Mouse (Mus musculus): Measurements from ENCODE around the gene Opcml. TPM values are rescaled to one million over a fixed set of nuclear protein-coding genes. Genes with fewer than 3 reads are reported as not detected.

The Opcml gene
- polyA plus RNA-seq, 1 experiment from 2014 or later, result 1.9 TPM

DNA sequence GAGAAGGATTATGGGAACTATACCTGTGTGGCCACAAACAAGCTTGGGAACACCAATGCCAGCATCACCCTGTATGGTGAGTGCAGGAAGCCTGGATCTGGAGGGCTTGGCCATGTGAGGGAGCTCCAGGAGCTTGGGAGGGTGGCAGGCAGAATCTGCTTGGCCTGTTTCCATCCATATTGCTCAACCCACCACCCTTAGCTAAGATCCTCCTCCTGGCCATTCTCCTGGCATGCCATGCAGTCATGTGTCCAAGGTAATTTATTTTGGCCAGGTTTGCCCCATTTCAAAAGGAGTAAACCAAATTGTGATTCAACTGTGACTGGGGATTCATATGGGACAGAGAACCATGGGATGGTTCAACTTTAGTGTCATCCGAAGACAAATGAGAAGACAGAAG is 1112.7 kb downstream of the Opcml start:
- H3K4me3 ChIP-seq (ENCODE audit: low read depth, low read length), result no peak overlapping the region
- H3K4me1 ChIP-seq (ENCODE audit: control insufficient read depth, insufficient read depth, low read length), result no peaks in the 10 kb centered on the region
- no peak for ATAC-seq (replicated peaks; ENCODE audit: insufficient number of reproducible peaks, low FRiP score, low TSS enrichment)
- H3K9me3 ChIP-seq (replicated peaks; ENCODE audit: control insufficient read depth, low read length), result no peaks in the 10 kb centered on the region
- H3K9ac ChIP-seq (ENCODE audit: low read depth, low read length), result no peak overlapping the region
- 70% methylated on average over 1 of the region's 1 CpGs for WGBS (ENCODE audit: insufficient replicate concordance)
- H3K27ac ChIP-seq (ENCODE audit: low read depth, low read length), result no peak overlapping the region
- H3K36me3 ChIP-seq (ENCODE audit: control insufficient read depth, insufficient read depth, low read length), result no peaks in the 10 kb centered on the region
- H3K4me2 ChIP-seq, result no peak overlapping the region
- H3K27me3 ChIP-seq (ENCODE audit: control insufficient read depth, insufficient read depth, low read length), result no peaks in the 10 kb centered on the region

DNA sequence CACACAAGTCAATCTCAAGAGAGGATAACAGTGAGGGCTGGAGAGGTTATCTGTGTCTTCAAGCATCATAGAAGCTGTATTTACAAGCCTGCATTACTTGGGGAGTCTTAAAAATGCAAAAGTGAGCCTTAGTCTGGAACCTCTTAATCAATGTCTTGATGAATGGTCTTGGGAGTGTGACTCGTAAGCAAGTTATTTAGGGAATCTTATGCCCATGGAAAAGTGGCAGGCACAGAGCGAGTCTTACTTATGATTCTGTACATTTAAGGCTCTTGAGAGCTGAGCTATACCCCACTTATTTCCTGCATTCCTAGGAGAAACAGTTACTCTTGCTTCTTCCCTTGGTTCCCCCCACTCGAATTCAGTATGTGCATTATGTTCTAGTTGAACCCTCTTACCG is 1119.2 kb downstream of the Opcml start:
- Histone ChIP-seq H3K4me2 (no peak overlapping the region), H3K27me3 (ENCODE audit: control insufficient read depth, insufficient read depth, low read length) (no peaks in the 10 kb centered on the region), H3K9me3 (replicated peaks; ENCODE audit: control insufficient read depth, low read length) (no peaks in the 10 kb centered on the region), H3K4me3 (ENCODE audit: low read depth, low read length) (no peak overlapping the region), H3K36me3 (ENCODE audit: control insufficient read depth, insufficient read depth, low read length) (no peaks in the 10 kb centered on the region), H3K4me1 (ENCODE audit: control insufficient read depth, insufficient read depth, low read length) (no peaks in the 10 kb centered on the region), H3K27ac (ENCODE audit: low read depth, low read length) (no peak overlapping the region), H3K9ac (ENCODE audit: low read depth, low read length) (no peak overlapping the region)
- ATAC-seq (replicated peaks; ENCODE audit: insufficient number of reproducible peaks, low FRiP score, low TSS enrichment), result no peak
- 71% methylated on average over 4 of the region's 4 CpGs for WGBS (ENCODE audit: insufficient replicate concordance)

DNA sequence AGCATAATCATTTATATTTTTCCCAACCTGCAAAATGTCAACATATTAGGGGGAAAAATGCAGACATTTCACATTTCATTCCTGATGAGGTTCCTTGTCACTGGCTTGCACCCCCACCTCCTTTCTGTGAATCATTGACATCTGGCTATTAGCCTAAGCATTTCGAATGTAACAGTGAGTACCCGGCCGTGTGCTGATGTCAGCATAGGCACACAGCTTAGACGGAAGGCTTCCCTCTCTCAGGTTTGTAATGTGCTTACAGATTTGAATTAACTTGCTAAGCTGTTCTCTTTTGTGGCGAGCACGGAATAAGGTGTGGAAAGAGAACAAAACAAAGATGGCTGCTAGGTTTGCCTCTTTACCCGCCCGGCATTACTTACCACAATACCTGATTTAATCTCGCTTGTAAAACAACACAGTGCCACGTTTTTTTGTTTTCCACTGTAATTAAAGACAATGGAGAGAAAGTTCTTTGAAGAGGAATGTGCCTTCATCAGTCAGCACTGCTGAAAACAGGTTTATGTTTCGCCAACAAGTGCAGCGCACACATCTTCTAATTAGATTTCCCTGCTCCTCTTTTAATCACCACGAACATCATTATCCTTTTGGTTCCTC is 1121.1 kb downstream of the Opcml start:
- 71% methylated on average over 13 of the region's 13 CpGs for WGBS (ENCODE audit: insufficient replicate concordance)
- Histone ChIP-seq H3K4me1 (ENCODE audit: control insufficient read depth, insufficient read depth, low read length) (no peaks in the 10 kb centered on the region), H3K27ac (ENCODE audit: low read depth, low read length) (no peak overlapping the region), H3K27me3 (ENCODE audit: control insufficient read depth, insufficient read depth, low read length) (no peaks in the 10 kb centered on the region), H3K9me3 (replicated peaks; ENCODE audit: control insufficient read depth, low read length) (no peaks in the 10 kb centered on the region), H3K4me2 (no peak overlapping the region), H3K4me3 (ENCODE audit: low read depth, low read length) (no peak overlapping the region), H3K36me3 (ENCODE audit: control insufficient read depth, insufficient read depth, low read length) (no peaks in the 10 kb centered on the region), H3K9ac (ENCODE audit: low read depth, low read length) (no peak overlapping the region)
- ATAC-seq (replicated peaks; ENCODE audit: insufficient number of reproducible peaks, low FRiP score, low TSS enrichment), result no peak

DNA sequence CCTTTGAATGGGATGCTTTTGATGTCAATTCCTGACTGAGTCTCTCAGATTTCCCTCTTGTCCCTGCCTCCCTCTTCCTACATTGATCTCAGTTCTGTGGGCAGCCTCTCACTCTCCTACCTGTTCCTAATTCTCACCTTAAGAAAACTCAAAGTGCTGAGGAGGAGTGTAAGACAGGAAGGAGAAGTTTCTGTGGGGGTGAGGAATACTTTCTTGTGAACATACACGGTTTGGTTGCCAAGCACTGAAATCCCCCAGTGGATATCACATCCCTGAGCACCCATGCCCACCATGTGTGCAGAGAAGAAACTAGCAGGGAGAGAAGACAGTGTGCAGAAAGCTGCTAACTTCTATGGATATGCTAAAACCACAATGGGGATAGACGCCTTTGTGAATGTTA is 1141.5 kb downstream of the Opcml start:
- ATAC-seq (replicated peaks; ENCODE audit: insufficient number of reproducible peaks, low FRiP score, low TSS enrichment), result no peak
- Histone ChIP-seq H3K36me3 (ENCODE audit: control insufficient read depth, insufficient read depth, low read length) (no peaks in the 10 kb centered on the region), H3K9ac (ENCODE audit: low read depth, low read length) (no peak overlapping the region), H3K4me1 (ENCODE audit: control insufficient read depth, insufficient read depth, low read length) (no peaks in the 10 kb centered on the region), H3K27me3 (ENCODE audit: control insufficient read depth, insufficient read depth, low read length) (no peaks in the 10 kb centered on the region), H3K9me3 (replicated peaks; ENCODE audit: control insufficient read depth, low read length) (no peaks in the 10 kb centered on the region), H3K4me3 (ENCODE audit: low read depth, low read length) (no peak overlapping the region), H3K4me2 (no peak overlapping the region), H3K27ac (ENCODE audit: low read depth, low read length) (no peak overlapping the region)
- WGBS (ENCODE audit: insufficient replicate concordance), result 63% methylated on average over 2 of the region's 2 CpGs

DNA sequence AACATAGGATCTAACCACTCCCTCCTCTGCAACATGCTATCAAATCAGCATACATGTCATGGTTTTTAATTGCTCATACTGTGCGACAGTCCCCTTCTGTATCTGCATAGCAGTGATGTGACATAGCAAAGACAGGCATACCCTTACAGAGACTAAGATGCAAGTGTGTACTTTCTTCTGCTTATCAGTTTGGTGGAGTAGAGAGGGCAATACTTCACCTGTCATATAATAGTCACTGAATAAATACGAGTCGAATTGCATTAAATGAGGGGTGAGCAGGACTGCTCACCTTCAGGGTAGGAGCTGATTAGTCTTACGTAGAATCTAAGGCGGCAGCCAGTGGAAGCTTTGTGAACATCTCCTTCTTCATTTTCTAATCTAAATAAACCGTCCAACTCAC is 1146.6 kb downstream of the Opcml start:
- H3K36me3 ChIP-seq (ENCODE audit: control insufficient read depth, insufficient read depth, low read length), result no peaks in the 10 kb centered on the region
- H3K4me1 ChIP-seq (ENCODE audit: control insufficient read depth, insufficient read depth, low read length), result no peaks in the 10 kb centered on the region
- 72% methylated on average over 6 of the region's 6 CpGs for WGBS (ENCODE audit: insufficient replicate concordance)
- H3K9ac ChIP-seq (ENCODE audit: low read depth, low read length), result no peak overlapping the region
- no peaks in the 10 kb centered on the region for H3K27me3 ChIP-seq (ENCODE audit: control insufficient read depth, insufficient read depth, low read length)
- ATAC-seq (replicated peaks; ENCODE audit: insufficient number of reproducible peaks, low FRiP score, low TSS enrichment), result no peak
- H3K4me3 ChIP-seq (ENCODE audit: low read depth, low read length), result no peak overlapping the region
- H3K4me2 ChIP-seq, result no peak overlapping the region
- no peaks in the 10 kb centered on the region for H3K9me3 ChIP-seq (replicated peaks; ENCODE audit: control insufficient read depth, low read length)
- no peak overlapping the region for H3K27ac ChIP-seq (ENCODE audit: low read depth, low read length)

DNA sequence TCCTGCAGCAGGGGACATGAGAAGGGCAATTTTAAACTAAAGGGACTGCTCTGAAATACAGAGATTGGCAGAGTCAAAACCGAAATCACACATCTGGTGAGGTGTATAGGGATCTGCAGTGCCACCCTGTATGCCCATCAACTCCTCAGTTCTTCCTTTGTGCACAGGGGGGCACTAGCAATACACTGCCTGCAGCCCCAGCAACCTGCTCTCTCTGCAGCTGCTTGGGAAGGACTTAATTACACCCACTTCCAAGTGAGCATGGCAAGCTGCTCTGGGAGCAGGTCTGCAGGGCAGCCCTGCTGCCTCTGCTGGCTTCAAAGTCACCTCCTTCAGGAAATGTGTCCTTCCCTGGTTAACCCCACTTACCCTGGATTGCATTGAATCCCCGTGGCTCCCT is 1147.4 kb downstream of the Opcml start:
- ATAC-seq (replicated peaks; ENCODE audit: insufficient number of reproducible peaks, low FRiP score, low TSS enrichment), result no peak
- no peaks in the 10 kb centered on the region for H3K36me3 ChIP-seq (ENCODE audit: control insufficient read depth, insufficient read depth, low read length)
- H3K4me2 ChIP-seq, result no peak overlapping the region
- no peak overlapping the region for H3K4me3 ChIP-seq (ENCODE audit: low read depth, low read length)
- 56% methylated on average over 2 of the region's 2 CpGs for WGBS (ENCODE audit: insufficient replicate concordance)
- no peak overlapping the region for H3K9ac ChIP-seq (ENCODE audit: low read depth, low read length)
- H3K9me3 ChIP-seq (replicated peaks; ENCODE audit: control insufficient read depth, low read length), result no peaks in the 10 kb centered on the region
- no peaks in the 10 kb centered on the region for H3K27me3 ChIP-seq (ENCODE audit: control insufficient read depth, insufficient read depth, low read length)
- H3K27ac ChIP-seq (ENCODE audit: low read depth, low read length), result no peak overlapping the region
- no peaks in the 10 kb centered on the region for H3K4me1 ChIP-seq (ENCODE audit: control insufficient read depth, insufficient read depth, low read length)

DNA sequence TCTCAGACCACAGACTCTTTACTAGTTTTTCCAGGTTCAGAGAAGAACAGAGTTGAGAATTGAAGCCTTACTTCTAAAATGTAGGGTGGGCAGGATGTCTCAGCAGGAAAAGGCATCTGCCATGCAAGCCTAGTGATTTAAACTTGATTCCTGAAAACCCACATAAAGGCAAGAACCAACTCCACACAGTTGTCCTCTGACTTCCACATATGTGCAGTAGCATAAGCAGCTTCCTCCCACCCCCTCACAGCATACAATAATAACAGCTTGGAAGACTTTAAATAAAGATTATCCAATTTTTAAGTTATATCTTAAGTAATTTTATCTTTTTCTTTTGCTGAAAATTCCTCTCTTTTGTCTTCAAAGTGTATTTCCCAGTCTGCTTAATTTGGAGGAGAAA is 1150.3 kb downstream of the Opcml start:
- no peaks in the 10 kb centered on the region for H3K4me1 ChIP-seq (ENCODE audit: control insufficient read depth, insufficient read depth, low read length)
- no peak overlapping the region for H3K4me2 ChIP-seq
- ATAC-seq (replicated peaks; ENCODE audit: insufficient number of reproducible peaks, low FRiP score, low TSS enrichment), result no peak
- no peaks in the 10 kb centered on the region for H3K9me3 ChIP-seq (replicated peaks; ENCODE audit: control insufficient read depth, low read length)
- no peak overlapping the region for H3K27ac ChIP-seq (ENCODE audit: low read depth, low read length)
- H3K9ac ChIP-seq (ENCODE audit: low read depth, low read length), result no peak overlapping the region
- no peaks in the 10 kb centered on the region for H3K27me3 ChIP-seq (ENCODE audit: control insufficient read depth, insufficient read depth, low read length)
- no peak overlapping the region for H3K4me3 ChIP-seq (ENCODE audit: low read depth, low read length)
- no peaks in the 10 kb centered on the region for H3K36me3 ChIP-seq (ENCODE audit: control insufficient read depth, insufficient read depth, low read length)

DNA sequence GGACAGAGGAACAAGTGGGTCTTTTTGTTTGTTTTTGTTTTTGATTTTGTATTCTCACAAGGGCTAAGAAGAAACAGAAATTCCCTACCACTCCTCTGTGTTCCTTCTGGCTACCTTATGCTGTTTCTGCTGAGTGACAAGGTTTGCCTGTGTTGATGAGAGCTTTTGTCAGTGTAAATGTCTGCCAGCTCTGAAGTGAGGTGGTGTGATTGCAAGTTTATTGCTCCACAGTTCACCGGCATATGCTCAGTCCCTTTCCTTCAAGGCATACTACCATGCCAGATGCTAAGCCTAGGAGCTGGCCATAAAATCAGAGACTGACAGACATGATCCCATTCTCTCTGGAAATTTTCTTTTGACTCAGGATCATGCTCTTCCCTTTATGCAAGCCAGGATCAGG is 1178.9 kb downstream of the Opcml start:
- H3K9ac ChIP-seq (ENCODE audit: low read depth, low read length), result no peak overlapping the region
- H3K36me3 ChIP-seq (ENCODE audit: control insufficient read depth, insufficient read depth, low read length), result no peaks in the 10 kb centered on the region
- no peak overlapping the region for H3K4me3 ChIP-seq (ENCODE audit: low read depth, low read length)
- no peaks in the 10 kb centered on the region for H3K27me3 ChIP-seq (ENCODE audit: control insufficient read depth, insufficient read depth, low read length)
- no peak for ATAC-seq (replicated peaks; ENCODE audit: insufficient number of reproducible peaks, low FRiP score, low TSS enrichment)
- WGBS (ENCODE audit: insufficient replicate concordance), result 66% methylated on average over 1 of the region's 1 CpGs
- H3K4me2 ChIP-seq, result no peak overlapping the region
- no peak overlapping the region for H3K27ac ChIP-seq (ENCODE audit: low read depth, low read length)
- H3K4me1 ChIP-seq (ENCODE audit: control insufficient read depth, insufficient read depth, low read length), result no peaks in the 10 kb centered on the region
- H3K9me3 ChIP-seq (replicated peaks; ENCODE audit: control insufficient read depth, low read length), result no peaks in the 10 kb centered on the region

Measured in heart, embryonic 11.5 days (tissue).